Mouse (Mus musculus) right cerebral cortex, postnatal 14 days (tissue): ENCODE results near the gene Dnajb6.

Experiments used
- DNase-seq: peaks from one replicate; pipeline ENCODE4 v3.0.0; 2022

Gene Dnajb6

DNA sequence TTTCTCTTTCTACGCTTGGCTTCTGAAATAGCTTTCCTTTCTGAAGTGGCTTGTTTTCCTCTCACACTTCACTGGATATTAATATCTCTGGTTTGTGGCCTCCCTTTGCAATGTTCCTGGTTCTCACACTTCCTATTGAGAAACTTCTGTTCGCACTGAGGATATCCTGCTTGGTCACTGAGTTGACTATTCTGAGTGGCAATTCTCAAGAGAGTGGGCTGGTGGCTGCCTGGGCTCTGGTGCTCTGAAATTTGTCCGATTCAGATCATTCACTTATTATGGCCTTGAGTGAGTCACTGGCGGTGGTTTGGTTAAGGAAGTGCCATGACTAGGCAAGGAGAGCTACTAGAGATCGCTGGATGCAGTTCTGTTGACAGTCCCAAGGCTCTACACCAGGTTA, 118.9 kb downstream of the Dnajb6 start:
- DNase-seq = no peak

DNA sequence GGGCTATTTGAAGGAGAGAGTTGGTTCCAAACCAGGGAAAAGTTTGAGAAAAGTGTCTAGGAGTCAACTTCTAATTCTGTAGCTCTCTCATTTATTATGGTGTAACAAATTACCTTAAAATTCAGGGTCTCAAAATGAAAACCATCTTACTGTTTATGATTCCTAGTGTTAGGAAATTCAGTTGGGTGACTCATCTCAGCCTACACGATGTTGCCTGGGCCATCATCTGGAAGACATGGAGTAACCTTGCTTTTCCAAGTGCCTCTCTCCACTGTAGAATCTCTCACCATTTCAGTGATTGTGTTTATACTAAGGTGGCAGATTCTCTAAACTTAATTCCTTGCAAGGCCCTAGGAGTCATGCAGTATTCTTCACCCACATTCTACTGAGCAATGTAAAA, 119.5 kb downstream of the Dnajb6 start:
- no peak for DNase-seq

DNA sequence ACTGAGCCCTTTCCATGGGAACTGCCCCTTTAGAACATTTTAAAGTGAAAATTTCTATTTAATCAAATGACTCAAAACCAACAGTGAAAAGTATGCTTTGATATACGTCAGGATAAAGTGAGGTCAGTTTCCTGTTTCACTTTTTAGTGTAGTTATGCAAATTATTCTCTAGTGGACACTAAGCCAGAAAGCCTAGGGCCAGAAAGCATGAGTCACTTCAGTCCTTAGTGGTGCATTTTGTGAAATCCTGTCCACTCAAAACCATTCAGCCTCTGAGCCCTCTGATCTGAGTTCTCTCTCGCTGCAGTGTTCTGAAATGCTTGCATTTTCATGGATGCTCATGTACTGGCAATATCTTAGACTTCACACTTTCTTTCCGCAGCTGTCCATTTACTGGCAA, 126.0 kb downstream of the Dnajb6 start:
- no peak for DNase-seq

DNA sequence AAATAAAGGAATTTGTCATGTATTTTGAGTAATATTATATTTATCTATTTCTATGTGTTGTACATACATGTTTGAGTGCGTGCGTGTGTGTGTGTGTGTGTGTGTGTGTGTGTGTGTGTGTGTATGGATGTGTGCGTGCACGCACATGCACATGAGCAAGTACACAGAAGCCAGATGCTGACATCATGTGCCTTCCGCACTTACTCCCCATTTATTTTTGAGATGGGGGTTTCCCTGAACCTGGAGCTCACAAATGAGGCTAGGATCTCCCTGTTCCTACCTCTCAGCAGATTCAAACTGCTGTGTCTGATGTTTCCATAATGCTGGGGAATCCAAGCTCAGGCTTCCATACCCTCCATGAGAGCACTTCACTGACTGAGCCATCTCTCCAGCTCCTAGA, 126.9 kb downstream of the Dnajb6 start:
- no peak for DNase-seq

DNA sequence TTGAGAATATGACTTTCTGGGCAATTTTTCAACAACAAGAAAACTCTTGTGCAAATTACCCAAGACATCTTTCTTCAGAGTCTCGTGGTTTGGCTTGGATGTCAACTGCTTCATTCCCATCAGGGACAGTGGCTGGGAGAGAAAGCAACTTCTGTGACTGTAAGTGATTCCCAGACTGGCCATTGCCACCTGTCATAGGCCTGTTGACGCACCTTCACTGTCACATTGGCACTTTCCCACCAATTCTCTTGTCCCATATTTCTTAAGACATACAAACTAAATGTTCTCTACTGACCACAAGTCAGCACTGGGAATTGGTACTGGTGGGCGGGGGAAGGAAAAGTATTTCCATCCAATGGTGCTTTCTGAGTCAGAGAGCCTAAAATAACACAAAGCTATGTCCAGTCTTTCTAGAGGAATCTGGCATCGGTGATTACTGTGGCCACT, 128.8 kb downstream of the Dnajb6 start:
- DNase-seq = no peak

DNA sequence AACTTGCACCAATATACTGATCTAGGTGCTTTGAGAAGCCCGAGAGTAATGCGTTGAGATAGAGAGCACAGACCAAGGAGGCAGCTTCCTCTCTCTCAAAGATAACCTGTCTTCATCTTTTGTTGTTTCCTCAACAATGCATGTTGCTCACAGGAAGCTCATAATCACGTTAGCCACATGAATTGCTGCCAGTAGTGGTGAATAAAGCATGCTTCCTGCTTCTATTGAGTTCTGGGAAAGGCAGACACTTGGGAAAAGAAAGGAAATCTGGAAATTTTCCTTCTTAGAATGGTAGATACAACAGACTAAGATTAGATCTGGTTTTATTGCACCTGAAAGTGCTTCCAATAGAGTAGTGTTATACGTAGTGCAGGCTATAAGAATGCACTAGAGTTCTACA, 129.5 kb downstream of the Dnajb6 start:
- no peak for DNase-seq
